Mouse (Mus musculus) kidney, postnatal 25 days (tissue): ENCODE measurements at regions not wholly inside any gene's neighbourhood (a gene's known extent, or its start where the extent isn't known, plus 50 kb on each side); places are given as distances from the start of the nearest gene placed in this dataset.
"Not testable (repeated sequence)": the region's sequence is repeated elsewhere in the genome, so short reads cannot be mapped to it uniquely, and the experiment has no call there.

ENCODE experiments used
- DNase-seq, 2 experiments: peaks; one replicate each; pipeline ENCODE4 v3.0.0; 2021; ENCODE audit warnings: mixed read lengths in 2 of 2

DNA sequence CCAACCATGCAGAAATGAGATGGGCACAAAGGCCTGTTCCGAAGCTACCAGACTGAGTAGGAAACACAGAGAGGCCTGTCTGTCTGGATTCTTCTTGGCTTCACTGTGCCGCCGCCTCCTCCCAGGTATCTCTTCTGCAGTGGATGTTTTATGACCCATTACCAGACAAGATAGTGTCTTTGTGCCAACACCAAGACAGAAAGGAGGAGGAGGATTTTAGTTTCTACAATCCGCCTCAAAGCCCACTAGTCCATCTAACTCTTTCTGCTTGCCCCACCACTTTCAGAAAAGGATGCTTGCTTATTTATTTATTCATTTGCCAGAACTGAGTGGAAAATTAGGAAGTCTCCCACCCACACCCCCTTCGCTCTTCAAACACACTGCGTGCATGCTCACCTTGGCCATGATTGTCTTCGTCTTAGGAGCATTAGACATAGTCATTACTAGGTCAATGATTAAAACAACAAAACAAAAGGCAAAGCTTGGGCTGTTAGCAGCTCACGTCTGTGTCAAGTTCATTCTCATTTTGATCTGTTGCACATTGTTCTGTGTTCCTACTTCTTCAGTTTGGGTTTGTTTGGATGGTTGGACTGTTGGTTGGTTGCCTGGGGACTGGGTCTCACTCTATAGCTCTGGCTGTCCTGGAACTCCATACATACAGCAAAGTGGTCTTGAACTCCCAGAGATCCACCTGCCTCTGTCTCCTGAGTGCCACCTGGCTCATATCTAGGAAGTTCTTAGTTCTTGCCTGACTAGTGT, 61.7 kb upstream of the Cpm start:
- DNase-seq = no peak

GRCm38 (mm10) chr10:117566648-117567378, 62.5 kb upstream of the Cpm start:
- no peak for DNase-seq

- DNase-seq = peak in 1 of 2 experiments; percentile 13
Measured at GRCm38 (mm10) chr10:117566204-117566603, 63.1 kb upstream of the Cpm start.

DNA sequence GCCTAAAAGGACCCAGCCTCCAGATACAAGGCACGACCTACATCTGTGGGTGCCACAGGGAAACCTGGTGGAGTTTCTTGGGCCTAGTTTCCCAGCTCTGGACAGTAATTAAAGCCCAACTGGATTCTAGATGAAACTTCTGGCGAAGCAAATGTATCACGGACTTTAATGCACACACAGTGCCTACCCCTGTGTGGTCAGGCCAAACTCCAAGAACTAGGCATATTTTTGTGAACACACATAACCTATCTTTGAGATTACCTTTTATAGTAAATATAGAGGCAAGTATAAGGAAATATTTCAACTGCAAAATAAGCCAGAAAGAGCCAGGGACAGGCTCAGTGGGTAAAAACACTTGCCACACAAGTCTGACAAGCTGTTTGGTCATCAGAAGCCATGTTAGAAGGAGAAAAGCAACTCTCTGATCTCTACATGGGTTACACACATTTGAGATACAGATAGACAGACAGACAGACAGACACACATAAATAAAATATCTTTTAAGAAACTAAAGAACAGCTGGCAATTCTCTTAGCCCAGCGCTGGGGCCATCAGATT, 63.7 kb upstream of the Cpm start:
- no peak for DNase-seq

- DNase-seq = no peak
Measured at GRCm38 (mm10) chr10:117565110-117565509, 64.2 kb upstream of the Cpm start.

- DNase-seq = no peak
Measured at GRCm38 (mm10) chr10:117564118-117565040, 64.9 kb upstream of the Cpm start.

DNA sequence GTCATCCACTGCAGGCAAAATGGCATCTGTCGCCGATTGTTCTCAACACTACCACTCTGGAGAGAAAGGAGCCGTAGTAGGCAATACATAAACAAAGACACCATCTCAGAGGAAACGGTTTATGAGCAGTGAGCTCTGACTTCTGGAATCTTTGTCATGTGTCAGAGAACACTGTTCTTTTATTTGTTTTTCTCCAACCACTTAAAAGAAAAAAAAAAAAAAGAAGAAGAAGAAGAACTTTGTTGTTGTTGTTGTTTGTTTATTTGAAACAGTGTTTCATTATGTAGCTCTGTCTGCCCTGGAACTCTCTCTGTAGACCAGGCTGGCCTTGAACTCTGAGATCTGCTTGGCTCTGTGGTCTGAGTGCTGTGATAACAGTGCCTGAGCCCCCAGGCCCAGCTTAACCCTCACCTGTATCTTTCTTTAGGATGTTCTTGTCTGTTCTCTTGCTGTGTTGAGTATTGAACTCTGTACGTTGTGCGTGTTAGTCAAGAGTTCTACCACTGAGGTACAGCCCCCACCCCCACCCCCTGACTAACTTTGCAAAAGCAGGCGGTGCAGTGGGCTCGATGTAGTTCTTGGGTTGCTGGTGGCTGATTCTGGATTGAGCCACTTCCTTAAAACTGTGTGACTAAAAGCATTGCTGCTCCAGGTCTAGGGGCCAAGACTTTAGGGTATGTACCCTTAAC, 65.7 kb upstream of the Cpm start:
- DNase-seq = no peak

GRCm38 (mm10) chr10:117562850-117563248, 66.5 kb upstream of the Cpm start:
- DNase-seq = not testable (repeated sequence)

GRCm38 (mm10) chr10:117561909-117562849, 67.1 kb upstream of the Cpm start:
- DNase-seq = no peak

- DNase-seq = no peak
Measured at GRCm38 (mm10) chr10:117561279-117561820, 68.0 kb upstream of the Cpm start.

DNA sequence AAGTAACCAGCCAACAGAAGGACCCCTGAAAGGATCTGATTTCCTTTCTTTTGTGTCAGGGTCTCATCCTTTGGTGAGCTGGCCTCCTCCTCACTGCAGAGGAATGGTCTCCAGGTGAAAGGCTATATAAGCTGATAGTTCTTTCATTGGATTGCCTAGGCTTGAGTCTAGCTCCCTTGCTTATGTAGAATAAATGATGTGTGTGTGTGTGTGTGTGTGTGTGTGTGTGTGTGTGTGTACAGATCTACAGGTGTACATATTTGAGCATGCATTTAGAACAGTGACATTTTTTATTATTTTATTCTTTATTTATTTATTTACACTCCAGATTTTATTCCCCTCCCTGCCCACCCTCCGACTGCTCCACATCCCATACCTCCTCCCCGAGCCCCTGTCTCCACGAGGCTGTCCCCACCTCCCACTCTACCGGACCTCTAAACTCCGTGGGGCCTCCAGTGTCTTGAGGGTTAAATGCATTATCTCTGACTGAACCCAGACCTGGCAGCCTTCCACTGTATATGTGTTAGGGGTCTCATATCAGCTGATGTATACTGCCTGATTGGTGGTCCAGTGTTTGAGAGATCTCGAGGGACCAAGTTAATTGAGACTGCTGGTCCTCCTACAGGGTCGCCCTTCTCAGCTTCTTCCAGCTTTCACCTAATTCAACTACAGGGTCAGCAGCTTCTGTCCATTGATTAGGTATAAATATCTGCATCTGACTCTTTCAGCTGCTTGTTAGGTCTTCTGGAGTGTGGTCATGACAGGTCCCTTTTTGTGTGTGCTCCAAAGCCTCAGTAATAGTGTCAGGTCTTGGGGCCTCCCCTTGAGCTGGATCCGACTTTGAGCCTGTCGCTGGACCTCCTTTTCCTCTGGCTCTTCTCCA, 68.7 kb upstream of the Cpm start:
- no peak for DNase-seq

DNA sequence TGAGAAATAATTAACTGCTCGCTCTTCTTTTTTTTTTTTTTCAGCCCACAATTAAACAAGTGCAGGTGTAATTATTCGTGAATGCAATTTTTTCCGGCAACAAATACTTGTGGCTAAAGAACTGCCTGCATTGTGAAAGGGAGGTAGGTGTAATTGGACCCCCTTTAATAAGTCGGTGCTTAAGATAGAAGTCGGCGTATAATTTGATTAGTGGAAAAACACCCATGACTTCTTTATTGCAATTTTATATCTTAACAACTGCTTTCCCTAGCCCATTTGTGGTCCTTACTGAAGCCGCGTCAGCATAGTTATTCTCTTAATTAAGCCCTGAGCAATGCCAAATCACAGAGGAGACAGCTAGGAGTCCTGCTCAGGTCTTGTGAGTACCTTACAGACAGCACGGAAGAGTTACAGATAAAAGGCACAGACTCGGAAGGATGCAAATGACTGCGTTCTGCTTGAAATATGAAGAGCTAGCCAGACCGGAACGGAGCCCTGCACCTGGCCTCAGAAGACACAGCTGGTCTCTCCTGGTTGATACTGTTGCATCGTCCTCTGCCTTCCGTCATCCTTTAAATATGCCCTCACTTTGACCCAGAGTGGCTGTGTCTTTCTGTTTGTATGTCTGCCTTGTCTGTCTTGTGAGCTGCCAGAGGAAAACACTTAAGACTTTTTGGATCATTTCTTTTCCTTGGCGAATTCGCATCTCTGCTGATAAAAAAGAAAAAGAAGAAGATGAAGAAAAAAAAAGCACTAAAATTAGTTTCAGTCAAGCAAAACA, 69.5 kb upstream of the Cpm start:
- DNase-seq = no peak

- DNase-seq = peak in 1 of 2 experiments; percentile 7
Measured at GRCm38 (mm10) chr10:117558891-117559614, 70.2 kb upstream of the Cpm start.

GRCm38 (mm10) chr10:117558292-117558800, 71.0 kb upstream of the Cpm start:
- DNase-seq = no peak

DNA sequence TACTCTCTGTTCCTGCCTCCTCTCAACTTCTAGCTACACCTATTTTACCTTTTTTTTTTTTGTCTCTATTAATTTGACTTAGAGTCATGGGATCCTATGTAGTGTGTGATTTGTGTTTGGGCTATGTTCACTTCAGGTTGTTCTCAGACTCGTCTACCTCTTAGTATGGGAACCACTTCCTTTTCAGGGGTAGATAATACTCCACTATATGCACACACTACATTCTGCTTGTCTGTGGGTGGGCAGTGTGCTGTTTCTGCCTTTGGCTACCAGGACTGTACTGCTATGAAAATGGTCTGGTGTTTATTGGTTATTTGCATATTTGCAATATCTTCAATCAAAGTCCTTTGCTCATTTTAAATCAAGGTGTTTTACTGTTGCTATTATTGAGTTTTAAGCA, 71.6 kb upstream of the Cpm start:
- DNase-seq = no peak

- no peak for DNase-seq
Measured at GRCm38 (mm10) chr10:117556851-117557542, 72.3 kb upstream of the Cpm start.
